Mouse (Mus musculus): ENCODE measurements around the gene Atp4a.
A peak's percentile ranks its signal among the peaks of the same experiment; 100 is the strongest.

Atp4a gene

DNA sequence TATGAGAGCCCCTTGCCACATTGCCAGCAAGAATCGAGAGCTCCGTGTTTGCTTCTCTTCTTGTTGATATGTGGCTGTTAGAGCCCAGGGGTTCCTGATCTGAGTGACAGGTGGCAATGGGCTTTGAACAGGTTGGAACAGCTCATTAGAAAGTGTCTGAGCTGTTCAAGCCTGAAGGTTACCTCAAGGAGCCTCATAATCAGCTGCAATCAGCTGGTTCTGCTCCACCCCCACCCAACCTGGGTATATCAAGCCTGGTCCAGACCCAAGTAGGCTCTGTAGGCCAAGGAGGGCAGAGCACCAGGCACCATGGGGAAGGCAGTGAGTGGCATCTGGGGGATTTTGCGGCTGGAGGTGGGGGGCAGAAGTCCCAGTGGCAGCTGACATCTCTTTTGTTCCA lies at the start of gene Atp4a:
Gene Atp4a, plus strand, starts transcription at position 268 of the 400 bp plus-strand sequence.
- DNase-seq (ENCODE audit: low spot score), result no peak

DNA sequence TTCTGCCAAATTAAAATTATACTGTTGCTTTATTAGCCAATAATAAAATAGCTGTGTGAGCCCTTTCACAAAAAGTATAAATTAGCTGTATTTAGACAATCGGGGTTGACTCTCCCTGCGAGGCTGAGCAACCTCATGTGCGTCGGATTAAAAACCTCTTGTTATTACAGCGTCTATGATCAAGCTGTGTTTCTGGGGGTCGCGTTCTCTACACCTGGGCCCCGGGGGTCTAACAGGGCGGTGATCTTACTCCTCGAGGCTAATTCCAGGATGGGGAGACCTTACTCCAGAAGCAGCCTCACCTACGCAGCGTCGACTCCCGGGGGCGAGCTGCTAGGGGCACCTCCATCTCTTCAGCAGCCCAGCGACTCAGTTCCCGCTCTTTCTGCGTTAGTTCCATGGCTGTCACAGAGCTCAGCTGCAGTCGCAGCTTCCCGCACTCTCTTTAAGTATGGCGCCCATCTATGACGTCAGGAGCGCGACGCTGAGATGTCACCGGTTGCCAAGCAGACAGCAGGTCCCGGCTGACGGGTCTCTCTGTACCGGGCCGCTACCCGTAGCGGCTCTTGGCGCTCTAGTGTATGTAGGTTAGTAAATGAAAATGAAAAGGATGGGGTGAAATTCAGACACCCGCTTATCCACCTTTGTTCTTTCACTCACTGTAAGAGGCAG lies 47.3 kb upstream of the Atp4a start, which contains the start of gene Haus5:
Gene Haus5, minus strand, starts transcription at position 466 of the 672 bp plus-strand sequence.
- DNase-seq (ENCODE audit: low spot score), result peak; percentile 95

DNA sequence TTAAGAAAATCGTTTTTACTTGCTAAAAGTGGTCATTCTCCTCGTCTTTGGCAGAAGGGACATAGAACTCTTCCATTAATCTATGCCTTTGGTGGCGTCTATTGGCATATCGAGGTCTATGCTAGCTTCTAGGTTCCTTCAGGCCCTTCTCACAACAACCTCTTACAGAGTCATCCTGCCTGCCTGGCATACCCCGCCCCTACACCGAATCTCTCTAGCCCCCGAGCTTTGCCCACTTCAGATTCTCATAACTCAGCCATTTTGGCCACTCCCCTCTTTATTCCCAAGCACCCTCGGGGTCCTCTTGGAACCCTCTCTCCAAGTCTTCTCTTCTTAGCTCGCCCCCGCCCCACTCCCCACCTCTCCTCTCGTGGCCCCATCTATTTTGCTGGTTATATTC lies 46.7 kb upstream of the Atp4a start:
- DNase-seq (ENCODE audit: low spot score), result peak; percentile 34

DNA sequence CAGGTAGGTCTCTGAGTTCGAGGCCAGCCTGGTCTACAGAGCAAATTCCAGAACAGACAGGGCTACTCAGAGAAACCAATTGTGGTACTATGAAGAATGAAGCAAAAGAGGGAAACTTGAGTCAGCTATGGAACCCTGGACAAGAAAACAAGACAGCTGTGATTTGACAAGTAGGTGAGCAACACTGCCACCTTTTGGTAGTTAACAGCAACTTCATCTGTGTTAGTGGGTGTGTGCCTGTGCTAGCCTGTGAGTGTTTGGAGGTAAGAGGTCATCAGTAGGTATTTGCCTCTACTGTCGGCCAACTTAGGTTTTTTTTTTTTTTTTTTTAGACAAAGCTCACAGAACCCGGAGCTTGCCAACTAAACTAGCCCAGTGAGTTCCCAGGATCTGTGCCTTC lies 42.8 kb upstream of the Atp4a start:
- DNase-seq (ENCODE audit: low spot score), result peak; percentile 53

DNA sequence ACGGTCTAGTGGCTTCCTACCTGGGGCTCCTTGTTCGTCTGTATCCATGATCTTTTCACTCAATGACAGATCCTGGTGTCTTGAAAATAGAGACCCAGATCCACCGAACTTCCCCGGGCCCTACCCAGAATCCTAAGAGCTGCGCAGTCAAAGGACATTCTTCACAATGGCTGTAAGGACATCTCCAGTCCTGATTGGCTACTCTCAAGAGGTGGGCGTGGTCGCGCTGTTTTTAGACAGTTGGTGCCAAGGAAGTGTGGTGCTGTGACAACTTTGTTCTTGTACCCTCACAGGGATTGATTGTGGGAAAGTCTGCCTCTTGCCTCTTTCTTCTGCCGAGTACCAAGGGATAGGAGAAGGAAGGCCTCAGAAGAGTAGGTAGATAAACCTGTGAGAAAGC lies 40.5 kb upstream of the Atp4a start, which contains the start of gene Pmis2:
Gene Pmis2, minus strand, starts transcription at position 126 of the 400 bp plus-strand sequence.
- no peak for DNase-seq (ENCODE audit: low spot score)

DNA sequence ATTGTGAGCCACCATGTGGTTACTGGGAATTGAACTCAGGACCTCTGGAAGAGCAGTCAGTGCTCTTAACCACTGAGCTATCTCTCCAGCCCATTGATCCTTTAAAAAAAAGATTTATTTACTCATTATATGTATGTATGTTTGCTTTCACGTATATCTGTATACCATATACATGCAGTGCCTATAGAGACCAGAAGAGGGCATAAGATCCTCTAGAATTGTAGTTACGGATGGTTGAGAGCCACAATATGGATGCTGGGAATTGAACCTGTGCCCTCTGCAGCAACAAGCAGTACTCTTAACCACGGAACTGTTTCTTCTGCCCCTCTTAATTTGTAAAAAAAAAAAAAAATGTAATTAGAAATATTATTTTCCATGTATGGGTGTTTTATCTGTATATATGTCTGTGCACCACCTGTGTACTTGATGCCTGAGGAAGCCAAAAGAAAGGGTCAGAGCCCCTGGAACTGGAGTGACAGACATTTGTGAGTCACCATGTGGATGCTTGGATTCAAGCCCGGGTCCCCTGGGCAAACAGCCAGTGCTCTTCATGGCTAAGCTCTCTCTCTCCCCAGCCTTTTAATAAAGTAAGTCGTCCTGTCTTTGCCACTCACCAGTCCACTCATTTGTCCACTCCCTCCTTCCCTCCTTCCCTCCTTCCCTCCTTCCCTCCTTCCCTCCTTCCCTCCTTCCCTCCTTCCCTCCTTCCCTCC lies 33.6 kb upstream of the Atp4a start:
- peak; percentile 4 for DNase-seq (ENCODE audit: low spot score)

DNA sequence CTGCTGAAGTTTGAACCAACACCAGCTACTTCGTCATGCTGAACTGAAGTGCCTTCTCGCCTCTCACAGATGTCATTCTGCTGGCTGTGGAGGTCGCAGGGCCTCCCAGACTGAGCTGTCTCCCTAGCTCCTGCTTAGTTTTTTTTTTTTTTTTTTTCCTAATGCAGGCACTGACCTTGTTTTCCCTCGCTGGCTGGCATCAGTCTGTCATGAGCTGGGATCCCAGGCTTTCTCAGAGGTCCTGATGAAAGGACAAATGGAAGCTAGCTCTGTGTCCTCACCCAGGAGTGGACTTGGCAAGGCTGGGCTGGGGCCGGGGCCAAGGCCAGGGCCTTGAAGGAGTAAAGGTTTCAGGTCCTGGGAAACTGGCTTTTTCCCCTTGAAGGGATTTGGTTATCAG lies 30.1 kb upstream of the Atp4a start:
- no peak for DNase-seq (ENCODE audit: low spot score)

DNA sequence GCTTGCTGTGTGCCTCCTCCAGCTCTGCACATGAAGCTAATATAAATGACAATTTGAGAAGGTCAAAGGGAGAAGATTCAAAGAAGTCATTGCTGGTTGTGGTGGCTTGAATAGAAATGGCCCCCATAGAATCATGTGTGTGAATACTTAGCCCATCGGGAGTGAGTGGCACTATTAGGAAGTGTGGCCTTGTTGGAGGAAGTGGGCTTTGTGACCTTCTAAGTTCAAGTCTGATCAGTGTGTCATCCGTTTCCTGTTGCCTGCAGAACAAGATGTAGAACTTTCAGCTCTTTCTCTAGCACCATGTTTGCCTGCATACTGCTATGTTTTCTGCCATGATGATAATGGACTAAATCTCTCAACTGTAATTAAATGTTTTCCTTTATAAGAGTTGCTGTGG lies 28.6 kb upstream of the Atp4a start:
- no peak for DNase-seq (ENCODE audit: low spot score)

DNA sequence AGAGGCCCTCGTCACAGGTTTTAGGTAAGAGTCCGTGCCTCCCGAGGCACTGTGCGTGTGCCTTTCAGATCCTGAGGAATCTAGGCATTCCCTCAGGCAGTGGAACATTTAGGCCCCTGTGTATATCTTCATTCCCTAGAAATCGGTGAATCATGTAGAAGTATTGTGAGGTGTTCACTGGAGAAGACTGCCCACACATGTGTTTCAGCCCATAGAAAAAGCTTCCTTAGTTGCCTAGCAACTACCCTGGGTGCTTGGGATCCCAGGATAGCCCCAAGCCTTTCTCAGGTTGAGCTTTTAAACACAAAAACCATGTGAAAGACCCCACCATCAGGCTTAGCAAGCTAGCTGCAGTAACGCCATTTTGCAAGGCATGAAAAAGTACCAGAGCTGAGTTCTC lies 23.7 kb upstream of the Atp4a start:
- no peak for DNase-seq (ENCODE audit: low spot score)

DNA sequence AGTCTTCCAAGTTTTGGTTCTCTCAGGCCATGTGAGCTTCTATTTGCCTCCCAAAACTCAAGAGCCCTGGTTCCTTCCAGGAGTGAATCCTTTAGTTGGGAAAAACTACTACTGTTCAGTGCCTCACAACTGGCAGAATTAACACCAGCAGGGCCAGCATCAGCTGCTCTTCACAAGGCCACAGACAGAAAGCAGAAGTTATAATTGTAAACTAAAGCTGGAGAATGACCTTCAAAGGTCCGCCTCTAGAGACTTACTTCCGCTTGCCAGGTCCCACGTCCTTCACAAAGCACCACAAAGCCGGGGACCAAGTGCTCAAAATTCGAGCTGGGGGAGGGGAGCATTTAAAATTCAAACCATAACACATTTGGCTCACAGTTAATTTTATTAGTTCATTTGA lies 13.9 kb upstream of the Atp4a start:
- DNase-seq (ENCODE audit: low spot score), result no peak

DNA sequence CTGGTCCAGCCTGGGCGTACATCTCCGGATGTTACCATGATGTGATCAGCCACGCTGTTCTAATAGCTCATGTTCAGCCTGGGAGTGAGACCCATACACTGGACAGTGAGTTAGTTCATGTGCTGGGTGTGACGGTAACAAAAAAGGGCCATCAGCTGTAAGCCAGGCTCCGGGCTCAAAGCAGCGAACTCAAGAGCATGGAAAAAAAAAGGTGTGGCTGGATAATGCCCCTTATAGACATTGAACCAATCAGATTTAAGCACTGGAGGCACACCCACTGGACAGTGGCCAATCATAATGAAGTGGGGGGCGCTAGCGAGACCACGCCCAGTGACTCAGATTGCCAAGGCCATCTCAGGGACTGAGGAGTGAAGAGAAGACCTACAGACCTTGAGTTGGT lies 13.4 kb upstream of the Atp4a start, which contains the start of gene 2200002J24Rik:
Gene 2200002J24Rik, plus strand, starts transcription at position 338 of the 400 bp plus-strand sequence.
- DNase-seq (ENCODE audit: low spot score), result peak; percentile 35

DNA sequence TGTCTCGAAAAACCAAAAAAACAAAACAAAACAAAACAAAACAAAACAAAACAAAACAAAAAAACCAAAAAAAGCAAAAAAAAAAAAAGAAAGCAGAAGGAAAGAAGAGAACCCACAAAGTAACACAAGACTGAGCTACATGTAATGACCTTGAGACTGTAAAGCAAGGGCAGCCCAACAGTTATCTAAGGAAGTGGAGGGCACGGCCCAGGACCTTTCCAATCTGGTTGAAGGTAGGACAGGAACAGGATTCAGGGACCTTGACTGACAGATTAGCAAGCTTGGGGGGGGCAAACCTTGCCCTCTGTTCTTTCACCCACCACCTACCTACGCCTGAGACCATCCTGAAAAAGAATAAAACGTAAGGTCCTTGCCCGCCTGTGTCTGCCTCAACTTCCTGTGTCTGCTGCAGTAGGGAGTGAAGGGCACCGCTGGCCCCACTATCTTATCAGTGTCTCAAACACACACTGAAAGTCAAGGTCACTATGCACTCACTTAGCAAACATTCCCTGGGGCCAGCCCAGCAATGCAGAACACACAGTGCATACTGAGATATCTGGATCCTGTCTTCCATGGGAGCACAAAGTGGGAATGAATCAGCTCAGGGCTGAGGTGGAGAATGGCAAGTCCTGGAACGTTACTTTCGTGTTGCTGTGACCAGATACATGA lies 5.7 kb upstream of the Atp4a start:
- DNase-seq (ENCODE audit: low spot score), result no peak

DNA sequence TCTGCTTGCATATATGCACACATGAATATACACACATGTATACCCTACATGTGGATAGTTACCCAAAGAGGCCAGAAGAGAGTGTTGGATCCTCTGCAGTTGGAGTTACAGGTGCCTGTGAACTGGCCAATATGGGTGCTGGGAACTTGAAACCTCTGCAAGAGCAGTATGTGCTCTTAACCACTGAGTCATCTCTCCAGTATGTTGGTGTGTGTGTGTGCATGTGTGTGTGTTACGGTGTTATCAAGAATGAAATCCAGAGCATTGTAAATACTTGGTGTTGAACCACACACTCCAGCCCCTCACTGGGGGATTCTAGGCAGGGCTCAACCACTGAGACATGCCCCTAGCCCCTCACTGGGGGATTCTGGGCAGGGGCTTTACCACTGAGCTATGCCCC lies 4.6 kb upstream of the Atp4a start:
- DNase-seq (ENCODE audit: low spot score), result no peak

DNA sequence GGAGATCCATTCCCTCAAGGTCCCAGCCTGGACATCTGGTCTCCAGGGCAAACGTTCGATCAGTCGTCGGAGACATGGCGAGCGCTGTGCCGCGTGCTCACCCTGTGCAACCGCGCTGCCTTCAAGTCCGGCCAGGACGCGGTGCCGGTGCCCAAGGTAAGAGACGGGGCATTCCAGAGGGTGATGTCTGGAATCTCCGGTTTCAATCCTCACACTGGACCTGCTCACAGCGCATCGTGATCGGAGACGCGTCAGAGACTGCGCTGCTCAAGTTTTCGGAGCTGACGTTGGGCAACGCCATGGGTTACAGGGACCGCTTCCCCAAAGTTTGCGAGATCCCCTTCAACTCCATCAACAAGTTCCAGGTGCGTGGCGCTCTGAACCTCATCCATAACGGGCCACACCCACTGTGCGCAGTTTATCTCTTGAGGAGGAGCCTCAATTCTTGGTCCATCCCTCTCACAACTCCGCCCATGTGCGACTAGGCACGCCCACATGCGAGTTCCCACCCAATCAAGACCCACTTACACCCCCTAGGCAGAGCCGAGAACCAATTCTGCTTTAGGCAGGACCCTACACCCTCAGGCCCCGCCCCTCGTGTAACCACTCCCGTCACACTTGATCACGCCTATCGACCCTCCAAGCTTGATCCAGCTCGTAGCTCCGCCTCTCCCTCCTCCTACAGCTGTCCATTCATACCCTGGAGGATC lies 5.2 kb downstream of the Atp4a start:
- peak; percentile 90 for DNase-seq (ENCODE audit: low spot score)

DNA sequence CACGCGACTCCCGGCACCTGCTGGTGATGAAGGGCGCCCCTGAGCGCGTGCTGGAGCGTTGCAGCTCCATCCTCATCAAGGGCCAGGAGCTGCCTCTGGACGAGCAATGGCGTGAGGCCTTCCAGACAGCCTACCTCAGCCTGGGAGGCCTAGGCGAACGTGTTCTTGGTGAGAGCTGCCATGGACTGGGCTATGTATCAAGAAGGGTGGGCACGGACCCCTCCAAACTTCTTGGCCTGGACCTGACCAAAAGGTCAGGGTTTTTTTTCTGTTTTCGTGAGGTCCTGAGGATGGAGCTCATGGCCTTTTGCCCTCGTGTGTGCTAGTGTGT lies 5.7 kb downstream of the Atp4a start:
- no peak for DNase-seq (ENCODE audit: low spot score)

DNA sequence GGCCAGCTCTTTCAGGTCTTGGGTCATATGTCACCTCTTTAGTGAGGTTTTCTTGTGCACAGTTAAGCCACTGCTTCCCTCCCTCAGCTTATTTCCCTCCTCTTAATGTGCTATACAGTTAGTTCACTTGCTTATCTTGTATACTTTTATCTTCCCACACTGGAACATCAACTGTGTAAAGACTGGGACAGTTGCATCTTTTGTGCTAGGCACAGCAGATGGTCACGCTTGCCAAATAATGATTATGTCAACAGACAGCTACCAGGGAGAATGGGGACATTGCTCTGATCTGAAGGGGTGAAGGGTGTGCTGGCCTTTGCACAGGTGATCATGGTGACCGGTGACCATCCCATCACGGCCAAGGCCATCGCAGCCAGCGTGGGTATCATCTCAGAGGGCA lies 7.7 kb downstream of the Atp4a start:
- no peak for DNase-seq (ENCODE audit: low spot score)

DNA sequence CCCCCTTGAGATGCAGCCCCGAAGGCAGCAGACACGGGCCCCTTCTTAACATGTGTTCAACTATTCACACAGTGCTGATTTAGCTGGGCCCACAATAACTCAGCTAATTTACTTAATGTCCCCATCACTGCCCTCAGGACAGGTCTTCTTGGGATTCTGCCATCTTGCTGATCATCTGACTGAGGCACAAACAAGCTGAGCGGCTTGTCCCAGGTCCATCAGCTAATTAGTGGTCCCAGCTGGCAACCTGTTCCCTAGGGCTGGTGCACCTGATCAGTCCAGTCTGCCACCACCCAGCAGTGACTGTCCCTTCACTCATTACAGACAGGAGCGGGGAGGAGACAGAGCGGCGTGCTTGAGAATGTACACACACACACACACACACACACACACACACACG lies 9.3 kb downstream of the Atp4a start:
- DNase-seq (ENCODE audit: low spot score), result no peak

DNA sequence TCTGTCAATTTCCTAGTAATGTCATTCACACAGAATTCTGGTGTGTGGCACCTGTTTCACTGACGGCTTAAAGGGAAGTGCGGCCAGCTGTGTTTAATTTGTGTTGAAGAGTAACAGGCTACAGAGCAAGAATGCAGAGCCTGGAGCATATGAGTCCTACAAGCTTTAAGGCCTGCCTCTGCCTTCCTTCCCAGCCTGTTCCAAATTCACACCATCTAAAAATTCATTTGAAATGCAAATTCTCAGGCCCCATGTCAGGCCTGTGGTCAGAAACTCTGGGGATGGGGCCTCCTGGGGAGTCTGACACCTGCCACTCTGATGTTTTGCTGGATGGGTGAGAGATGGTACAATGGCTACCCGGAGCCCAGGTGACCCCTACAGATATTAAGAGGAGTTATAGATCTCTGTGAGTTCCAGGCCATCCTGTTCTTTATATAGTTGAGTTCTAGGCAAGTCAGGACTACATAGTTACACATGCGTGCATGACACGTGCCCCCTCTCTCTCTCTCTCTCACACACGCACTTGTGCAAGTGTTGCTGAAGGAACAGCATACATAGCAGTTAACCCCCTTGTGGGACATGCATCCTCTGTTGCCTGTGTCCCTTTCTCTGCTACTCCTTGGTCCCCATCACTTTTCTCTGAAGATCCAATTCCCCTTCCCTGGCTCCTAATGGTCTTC lies 11.4 kb downstream of the Atp4a start:
- DNase-seq (ENCODE audit: low spot score), result no peak

DNA sequence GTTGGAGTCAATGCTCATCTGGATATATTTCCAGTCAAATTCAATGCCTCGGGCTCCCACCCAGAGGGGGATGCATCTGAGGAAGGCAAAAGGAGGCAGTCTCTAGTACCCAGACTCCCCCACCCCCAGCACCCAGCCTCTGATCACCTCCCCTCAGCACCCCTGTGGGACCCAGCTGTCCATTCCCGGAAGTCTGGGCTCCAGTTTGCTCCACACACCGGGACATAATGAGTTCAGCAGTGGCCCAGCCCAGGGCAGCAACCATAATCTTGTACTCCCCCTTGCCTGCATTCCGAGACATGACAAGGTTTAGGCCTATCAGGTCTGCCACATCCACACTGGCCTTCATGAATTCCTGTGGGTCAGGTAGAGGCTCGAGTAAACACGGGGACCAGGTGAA lies 16.2 kb downstream of the Atp4a start:
- no peak for DNase-seq (ENCODE audit: low spot score)

DNA sequence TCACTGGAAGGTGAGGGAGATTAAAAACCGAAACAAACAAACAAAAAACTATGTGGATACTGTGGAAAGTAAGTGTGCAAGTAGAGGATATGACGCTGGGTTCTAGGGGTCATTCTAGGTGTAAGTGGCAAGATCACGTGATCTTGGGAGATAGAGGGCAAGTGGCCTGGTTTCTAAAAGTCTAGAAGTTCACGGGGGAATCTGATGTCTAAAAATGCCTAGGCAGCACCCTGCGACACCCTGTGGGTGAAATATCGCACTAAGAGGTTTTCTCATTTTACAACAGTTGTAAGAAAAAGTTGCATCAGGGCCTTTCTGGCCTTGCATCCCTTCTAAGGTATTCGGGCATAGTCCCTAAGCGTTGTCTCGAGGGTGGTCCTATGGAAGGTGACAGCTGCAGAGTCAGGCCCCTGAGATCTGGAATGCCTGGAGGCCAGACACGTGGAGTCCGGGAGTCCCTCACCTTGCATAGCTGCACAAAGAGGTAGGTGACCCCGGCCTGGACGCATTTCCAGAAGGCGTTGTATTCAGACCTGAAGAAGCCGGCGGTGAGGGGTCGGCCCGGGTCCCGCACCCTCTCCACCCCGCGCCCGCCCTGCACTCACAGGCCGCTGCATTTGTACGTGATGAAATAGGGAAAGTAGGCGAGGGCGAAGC lies 16.9 kb downstream of the Atp4a start:
- no peak for DNase-seq (ENCODE audit: low spot score)

DNA sequence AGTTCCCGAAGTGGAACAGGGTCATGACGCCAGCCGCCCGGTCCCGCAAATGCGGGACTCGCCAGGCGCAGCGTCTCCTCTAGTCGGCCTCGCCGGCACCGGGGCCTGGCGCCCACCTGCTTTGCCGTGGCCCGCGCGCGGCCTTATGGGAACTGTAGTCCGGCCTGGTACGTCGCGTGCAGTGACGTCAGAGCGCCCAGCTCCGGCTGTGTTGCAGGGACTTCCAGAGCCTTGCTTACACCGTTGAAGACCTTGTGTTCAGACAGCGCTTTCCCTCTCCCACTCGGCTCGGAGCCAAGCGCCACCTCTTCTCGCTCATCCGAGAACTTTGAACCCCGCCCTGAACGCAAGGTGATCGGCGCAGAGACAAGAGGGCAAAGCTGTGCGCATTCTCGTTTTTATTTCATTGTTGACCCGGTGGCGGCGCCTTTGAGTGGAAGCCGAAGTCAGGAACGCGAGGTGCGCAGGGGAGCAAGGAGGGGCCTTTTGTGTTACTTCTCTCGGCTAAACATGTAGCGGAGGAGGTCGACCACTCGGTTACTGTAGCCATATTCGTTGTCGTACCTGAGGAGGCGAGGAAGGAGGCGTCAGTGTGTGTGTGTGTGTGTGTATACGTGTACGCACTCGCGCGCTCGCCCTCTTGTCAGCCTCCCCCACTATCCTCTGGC lies 17.5 kb downstream of the Atp4a start, which contains the start of gene Tmem147:
Gene Tmem147, minus strand, starts transcription at position 145 of the 668 bp plus-strand sequence.
- DNase-seq (ENCODE audit: low spot score), result peak; percentile 97

All from retina, embryonic 14.5 days (tissue).